Mouse (Mus musculus): ENCODE measurements at regions not wholly inside any gene's neighbourhood (a gene's known extent, or its start where the extent isn't known, plus 50 kb on each side); places are given as distances from the start of the nearest gene placed in this dataset.

- DNase-seq = no peak
Measured at GRCm38 (mm10) chr13:11490766-11491165, 616.0 kb downstream of the Ryr2 start.

DNA sequence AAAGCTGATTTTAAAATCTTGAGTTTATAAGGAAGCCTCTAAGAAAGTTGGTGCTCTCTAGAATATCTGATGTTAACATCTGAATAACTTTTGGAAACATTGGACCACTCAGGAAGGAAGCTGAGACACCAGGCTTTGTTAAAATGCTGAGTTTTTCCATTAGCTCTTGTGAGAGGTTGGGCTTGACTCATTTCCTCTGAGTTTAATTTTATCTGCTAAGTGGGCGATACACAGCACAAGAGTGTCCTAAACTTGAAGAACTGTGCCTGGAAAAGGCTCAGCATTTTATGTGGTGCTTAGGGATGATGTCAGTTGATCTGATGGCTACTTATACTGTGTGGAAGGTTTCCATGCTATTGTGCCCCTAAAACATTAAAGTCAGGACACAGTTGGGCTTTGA lies 623.6 kb downstream of the Ryr2 start:
- no peak for DNase-seq

- DNase-seq = no peak
Measured at GRCm38 (mm10) chr13:11482701-11483100, 624.0 kb downstream of the Ryr2 start.

DNA sequence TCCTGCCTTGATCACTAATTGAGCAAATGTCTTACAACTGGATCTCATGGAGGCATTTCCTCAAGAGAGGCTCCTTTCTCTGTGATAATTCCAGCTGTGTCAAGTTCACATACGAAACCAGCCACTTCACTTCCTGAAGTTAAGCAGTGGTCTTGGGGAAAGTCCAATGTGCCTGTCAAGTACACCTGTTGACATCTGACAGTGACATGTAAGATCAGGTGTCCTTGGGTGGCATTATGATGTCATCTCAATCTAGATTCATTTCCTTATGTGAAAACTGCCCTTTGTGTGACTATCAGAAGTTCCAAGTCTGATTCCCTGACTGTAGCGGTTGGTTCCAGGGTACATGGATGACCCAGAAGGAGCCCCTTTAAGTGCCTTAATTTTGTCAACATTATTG lies 646.5 kb downstream of the Ryr2 start:
- DNase-seq = no peak

DNA sequence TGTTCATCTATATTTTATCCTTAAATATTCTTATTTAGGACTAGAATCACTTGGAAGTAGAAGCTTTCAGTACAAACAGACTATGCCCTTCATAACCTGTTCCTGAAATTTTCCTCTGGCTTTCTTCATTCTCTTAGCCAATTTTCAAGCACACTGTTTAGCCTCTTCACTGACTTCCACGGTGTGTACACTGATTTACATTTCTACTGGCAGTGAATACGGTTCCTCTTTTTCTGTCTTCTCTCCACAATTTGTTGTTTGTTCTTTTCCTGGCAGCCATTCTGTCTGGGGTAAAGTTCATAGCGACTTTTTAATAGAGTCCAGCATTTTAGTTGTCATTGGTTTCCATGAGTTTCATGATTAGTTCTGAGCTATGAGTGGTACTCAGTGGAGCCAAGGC lies 651.6 kb downstream of the Ryr2 start:
- DNase-seq = no peak

DNA sequence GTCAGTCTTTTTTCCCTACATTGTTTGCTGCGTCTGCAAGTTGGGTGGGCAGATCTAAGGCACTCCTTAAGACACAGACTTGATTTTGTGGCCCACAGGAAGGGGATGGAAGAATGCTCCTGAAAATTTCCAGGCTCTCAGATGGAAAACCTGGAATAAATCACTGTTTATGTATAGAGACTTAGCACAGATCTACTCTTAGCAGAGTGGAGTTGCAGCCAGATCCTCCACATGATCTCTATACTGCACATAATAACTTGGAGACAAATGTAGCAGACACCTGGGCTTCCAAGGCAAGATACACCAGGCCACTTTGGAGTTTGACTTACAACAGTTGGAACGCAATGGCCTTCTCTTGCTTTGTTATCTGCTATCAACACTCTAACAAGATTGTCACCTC lies 654.3 kb downstream of the Ryr2 start:
- DNase-seq = no peak

- no peak for DNase-seq
Measured at GRCm38 (mm10) chr13:11432465-11433339, 674.0 kb downstream of the Ryr2 start.

DNA sequence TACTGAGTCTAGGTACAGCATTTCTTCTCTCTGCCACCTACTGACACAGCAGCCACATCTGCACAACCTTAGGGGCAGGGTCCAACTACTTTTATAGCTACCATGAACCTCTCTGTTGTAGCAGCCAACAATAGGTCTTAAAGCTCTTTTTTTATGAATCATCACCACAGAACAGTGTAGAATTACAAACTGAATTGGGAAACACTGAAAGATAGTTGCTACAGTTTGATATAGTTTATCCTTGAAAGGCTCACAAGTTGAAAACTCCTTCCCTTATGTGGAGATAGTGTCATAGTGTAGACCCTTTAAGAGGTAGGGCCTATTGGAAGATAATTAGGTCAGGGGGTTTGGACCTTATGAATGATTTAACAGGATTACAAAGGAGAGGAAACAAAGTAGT lies 679.9 kb downstream of the Ryr2 start:
- DNase-seq = no peak

GRCm38 (mm10) chr13:11392027-11392426 lies 714.7 kb downstream of the Ryr2 start:
- DNase-seq = no peak

GRCm38 (mm10) chr13:11375452-11375851 lies 731.3 kb downstream of the Ryr2 start:
- peak; percentile 24 for DNase-seq

GRCm38 (mm10) chr13:11369456-11369855 lies 737.3 kb downstream of the Ryr2 start:
- DNase-seq = no peak

DNA sequence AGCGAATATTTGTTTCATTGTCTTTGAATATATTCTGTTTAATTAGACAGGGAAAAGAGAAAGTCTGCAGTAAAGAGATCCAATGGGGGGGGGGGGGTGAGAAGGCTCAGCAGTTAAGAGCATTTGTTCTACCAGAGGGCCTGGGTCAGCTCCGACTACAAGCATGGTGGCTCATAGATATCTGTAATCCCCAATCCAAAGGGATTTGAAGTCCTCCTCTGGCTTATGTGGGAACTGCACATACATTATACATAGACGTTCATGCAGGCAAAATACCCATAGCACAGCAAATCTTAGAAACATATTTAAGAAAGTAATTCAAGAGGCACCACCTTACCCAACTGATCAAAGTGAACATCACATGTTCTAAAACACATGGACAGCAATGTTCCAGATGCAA lies 743.9 kb downstream of the Ryr2 start:
- DNase-seq = no peak

DNA sequence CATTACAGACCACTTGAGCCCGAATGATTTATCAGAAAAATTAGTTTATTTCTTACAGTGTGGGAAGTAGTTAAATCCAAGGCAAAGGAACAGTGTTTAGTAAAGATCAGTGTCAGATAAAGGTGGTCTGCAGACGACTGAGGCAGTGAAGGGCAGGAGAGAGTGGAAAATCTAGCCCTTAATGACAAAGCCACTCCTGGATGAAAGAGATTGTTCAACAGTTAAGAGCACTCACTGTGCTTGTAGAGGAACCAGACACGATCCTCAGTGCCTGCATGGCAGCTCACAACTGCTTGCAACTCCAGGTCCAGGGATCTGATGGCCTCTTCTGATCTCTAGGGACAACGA lies 758.3 kb downstream of the Ryr2 start:
- DNase-seq = no peak

DNA sequence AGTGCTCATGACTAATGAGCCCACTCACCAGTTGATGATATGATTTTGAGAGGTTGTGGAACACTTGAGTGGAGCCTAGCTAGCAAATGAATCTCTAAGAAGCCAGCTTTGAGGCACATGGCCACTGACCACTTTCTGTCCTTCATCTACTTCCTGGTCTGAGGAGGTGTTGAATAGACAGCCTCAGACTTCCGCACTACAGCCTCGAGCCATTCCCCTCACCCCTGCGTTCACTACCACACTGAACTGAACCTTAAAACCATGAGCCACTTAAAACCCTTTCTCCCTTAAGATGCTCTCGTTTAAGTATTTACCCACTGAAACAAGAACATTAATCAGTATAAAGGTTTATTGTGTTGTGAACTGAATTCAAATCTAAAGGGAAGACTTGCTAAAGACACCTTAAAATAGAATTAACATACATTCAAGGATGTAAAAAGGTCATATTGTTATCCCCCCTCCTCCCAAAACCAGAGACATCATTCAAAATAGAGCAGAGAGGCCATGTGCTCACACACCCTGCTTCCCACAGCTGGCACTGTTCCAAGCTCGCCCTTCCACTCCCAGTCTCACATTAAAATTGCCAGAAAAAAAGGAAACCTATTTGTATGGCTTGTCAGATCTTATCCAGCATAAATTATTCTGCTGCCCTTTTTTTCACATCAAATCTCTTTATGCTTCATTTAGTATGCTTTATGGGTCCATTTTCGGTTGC lies 758.8 kb downstream of the Ryr2 start:
- peak; percentile 5 for DNase-seq

- DNase-seq = no peak
Measured at GRCm38 (mm10) chr13:11344500-11344899, 762.2 kb downstream of the Ryr2 start.

DNA sequence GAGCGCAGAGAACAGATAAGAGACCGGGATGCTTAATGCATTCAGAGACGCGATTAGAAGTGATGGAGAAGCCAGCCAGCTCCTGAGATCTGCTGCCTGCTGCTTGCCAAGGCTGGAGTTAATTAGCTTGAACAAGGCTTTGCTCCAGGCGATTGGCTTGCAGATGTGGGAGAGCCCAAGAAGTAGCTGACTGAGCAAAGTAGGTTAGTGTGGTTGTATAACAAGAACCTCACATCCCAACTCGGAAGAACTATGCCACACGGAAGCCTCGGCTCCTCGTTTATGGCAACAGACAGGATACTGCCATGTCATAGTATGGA lies 768.5 kb downstream of the Ryr2 start:
- no peak for DNase-seq

- DNase-seq = no peak
Measured at GRCm38 (mm10) chr13:11337610-11338296, 769.0 kb downstream of the Ryr2 start.

DNA sequence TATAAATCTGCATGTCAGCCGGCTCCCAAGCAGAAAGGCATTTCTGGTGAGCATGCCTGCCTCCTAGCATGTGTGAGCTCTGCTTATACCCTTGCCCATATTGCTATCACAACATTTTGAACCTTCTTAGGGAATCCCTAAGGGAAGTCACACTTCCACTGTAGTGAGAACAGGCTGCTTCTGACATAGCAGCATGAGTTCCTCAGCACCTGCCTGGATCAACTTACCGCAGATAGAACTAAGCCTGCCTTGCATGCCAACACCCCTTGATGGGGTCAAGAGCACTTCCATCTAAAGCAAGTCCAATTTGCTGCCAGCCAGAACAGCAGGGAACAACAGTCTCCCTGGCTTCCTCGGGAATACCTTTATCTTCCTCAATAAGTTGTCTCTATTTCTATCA lies 769.8 kb downstream of the Ryr2 start:
- no peak for DNase-seq

DNA sequence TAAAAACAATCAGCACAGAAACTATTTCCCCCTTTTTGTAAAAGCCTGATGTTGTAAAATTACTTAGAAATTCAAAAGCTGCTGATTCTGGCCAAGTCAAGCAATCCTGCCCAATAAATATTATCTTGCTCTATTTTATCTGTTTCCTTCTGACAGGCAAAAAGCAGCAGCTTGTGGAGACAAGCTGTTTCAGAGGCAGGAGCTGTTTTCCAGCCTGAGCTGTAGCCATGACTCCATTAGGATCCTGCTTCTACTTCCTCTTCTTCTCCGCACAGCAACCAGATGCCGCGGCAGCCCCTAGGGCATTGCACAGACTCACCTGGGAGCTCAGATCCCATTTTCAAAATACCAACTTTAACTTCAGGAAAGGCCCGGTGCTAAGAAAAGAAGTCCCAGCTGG lies 774.8 kb downstream of the Ryr2 start:
- DNase-seq = no peak

DNA sequence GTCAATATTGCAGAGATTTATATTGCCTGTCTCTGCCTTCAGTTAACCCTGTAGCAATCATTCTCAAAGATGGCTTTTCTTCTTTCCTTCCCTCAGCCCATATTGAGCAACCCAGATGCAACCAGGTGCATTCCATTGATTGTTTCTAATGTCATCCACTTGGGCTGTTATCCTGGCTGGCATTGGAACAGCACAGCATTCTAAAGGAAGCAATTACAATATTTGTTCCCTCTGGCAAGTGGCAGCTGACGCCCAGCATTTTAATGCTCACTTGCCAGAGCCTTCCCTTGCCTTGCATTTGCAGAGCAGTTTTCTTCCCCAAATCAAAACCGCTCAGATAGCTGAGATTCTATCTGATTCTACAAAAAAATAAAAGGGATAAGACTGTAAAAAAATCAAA lies 798.0 kb downstream of the Ryr2 start:
- DNase-seq = no peak

DNA sequence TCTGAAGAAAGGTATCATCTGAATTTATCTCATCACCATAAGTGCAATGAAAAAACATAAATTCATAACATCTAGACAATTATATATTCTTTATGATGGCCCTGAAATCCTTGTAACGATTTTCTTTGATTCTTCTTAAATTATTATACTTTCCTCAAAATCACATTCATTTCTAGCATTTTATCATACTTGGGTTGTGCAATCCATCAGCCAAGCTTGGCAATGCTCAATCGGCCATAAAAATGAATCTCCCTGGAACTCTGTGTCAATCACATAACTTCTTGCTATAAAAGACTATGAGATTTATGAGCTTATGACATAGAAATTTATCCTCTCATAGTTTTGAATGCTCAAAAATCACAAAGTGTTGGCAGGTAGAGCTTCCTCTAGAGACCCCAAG lies 811.3 kb downstream of the Ryr2 start:
- DNase-seq = no peak

GRCm38 (mm10) chr13:11294689-11295088 lies 812.1 kb downstream of the Ryr2 start:
- DNase-seq = no peak

DNA sequence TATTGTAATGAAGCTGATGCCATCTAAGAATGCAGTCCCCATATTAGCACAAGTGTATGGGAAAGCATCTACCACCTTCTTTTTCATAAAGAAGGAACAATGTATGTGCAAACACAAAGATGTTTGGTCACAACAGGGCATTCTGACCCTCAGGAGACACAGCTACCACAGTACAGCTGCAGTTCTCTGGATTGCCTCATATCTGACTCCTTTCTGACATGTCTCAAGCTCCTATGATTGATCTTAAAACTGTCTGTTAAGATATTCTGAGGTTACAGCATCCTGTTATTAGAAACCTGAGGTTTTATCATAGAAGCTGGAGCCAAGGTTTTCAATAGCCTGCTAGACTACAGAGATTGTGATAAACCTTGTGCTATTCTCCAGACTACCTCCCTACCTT lies 813.0 kb downstream of the Ryr2 start:
- DNase-seq = no peak

- no peak for DNase-seq
Measured at GRCm38 (mm10) chr13:11273896-11274295, 832.8 kb downstream of the Ryr2 start.
